Mouse (Mus musculus) G1E (cell line): Measurements from ENCODE around the gene Bptf.

Experiments used
- CTCF ChIP-seq: IDR thresholded peaks from 2 replicates; pipeline ENCODE4 v1.5.1; 2012; ENCODE audit warnings: low read depth, low read length, inconsistent platforms, mixed read lengths
- TAL1 ChIP-seq: conservative IDR thresholded peaks from 2 replicates; pipeline ENCODE4 v1.6.1; 2012; ENCODE audit warnings: low read depth, low read length, inconsistent platforms, mixed read lengths

DNA sequence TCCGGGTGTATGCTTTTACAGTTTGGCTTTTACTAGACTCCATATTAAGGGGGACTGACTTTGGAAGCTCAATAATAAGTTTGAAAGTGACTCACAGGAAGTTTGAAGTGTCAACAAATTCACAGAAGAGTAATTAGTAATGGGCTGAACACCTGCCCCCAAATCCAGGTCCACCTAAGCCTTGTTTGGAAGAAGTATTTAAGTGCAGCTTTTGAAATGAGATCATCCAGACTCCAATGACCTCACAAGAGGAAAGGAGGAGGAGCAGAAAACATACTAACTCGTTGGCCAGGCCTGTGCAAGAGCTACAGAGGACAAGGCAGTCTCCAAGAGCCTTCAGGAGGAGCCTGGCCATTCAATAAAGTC, 28.7 kb downstream of the Bptf start:
- no peak for TF ChIP-seq CTCF
- no peak for TF ChIP-seq TAL1
